26 mouse cellular contexts compared by ENCODE assay signal in the genomic region with DNA sequence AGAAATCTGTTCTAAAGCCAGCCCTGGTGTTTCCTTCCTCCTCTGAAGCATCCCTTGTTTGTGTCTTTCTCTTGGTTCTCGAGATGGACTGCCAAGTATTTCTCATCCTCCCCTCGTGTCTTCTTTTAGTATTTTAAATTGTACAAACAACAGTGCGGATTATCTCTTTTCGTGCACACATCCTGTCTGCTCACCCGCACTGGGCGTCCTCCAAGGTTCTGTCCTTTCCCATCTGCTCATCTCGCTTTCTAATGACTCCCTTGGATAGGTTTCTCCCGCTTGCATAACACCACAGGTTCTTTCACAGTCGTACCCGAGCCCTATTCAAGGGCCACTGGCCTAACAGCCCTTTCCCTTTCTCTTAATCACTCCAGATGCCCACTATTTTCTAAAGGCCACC.
DNase-seq lines count a peak whose midpoint lies in the region; TF ChIP-seq lines count a peak whose summit lies in the region.
"Had no signal": no experiment of that assay in that cellular context is flagged by ENCODE, and none has a peak within 500 bp of the region (broad histone marks: within the 10 kb centered on the region; RNA-seq: fewer than 3 reads in every experiment).

No protein-coding gene starts in this region.

- intact Hi-C loops in heart, adult 2 months (cut with DNase I): loop anchor here (5.0 to 10.0 kb wide), 2 partner anchors 63 to 434 kb away; no protein-coding TSS in a partner anchor

- DNase-seq in heart, adult 2 months: no peak
- DNase-seq in heart, embryonic 10.5 days (ENCODE audit: low spot score): no peak
- DNase-seq in brain, adult 2 months (ENCODE audit: low read depth, low spot score): peak; percentile 97
- peak; percentile 86 to 96 for DNase-seq in cerebellum, adult 2 months
- DNase-seq in cerebellum, postnatal 14 days: peak; percentile 74 to 86
- DNase-seq in hindbrain, embryonic 10.5 days (ENCODE audit: low spot score): no peak
- DNase-seq in ovary, adult 18-20 months (ENCODE audit: low spot score): no peak
- no peak for DNase-seq in lung, postnatal 36 days
- DNase-seq: gastrocnemius, postnatal 25 days; heart, postnatal 10 days; kidney, adult 18-20 months; kidney, postnatal 25 days; left cerebral cortex, postnatal 4 days; liver, postnatal 0 days; lung, postnatal 4 days; right cerebral cortex, adult 18-20 months; thymus, adult 18-20 months; thymus, postnatal 25 days had no signal

- TF ChIP-seq EP300 in heart, adult 2 months (IDR thresholded peaks at IDR 0.05; ENCODE audit: insufficient read depth, low read depth, low read length): 0 out of 2 replicates have a peak, but pooled peaks have one; percentile 15

- peaks cover 3% of the 10 kb centered on the region; the same call in 1 of the 2 replicates for H3K4me1 ChIP-seq in heart, adult 2 months (ENCODE audit: control insufficient read depth, insufficient read depth, low read length)
- H3K4me1 ChIP-seq in heart, embryonic 10.5 days: no peaks in the 10 kb centered on the region
- peaks cover 26% of the 10 kb centered on the region for H3K4me1 ChIP-seq in cerebellum, adult 2 months (ENCODE audit: control insufficient read depth, insufficient read depth, low read length)
- peaks cover 7% of the 10 kb centered on the region; the same call in 1 of the 2 replicates for H3K4me1 ChIP-seq in hindbrain, embryonic 10.5 days (replicated peaks)
- H3K4me1 ChIP-seq: forebrain, embryonic 12.5 days had no signal

- no peak overlapping the region for H3K9ac ChIP-seq in heart, adult 2 months (ENCODE audit: low read depth, low read length)
- H3K9ac ChIP-seq: embryonic facial prominence, embryonic 15.5 days; forebrain, embryonic 12.5 days; heart, embryonic 12.5 days; kidney, embryonic 15.5 days; liver, embryonic 12.5 days; liver, postnatal 0 days had no signal

- H3K27me3 ChIP-seq in heart, adult 2 months (ENCODE audit: control insufficient read depth, insufficient read depth, low read length): no peaks in the 10 kb centered on the region
- no peaks in the 10 kb centered on the region for H3K27me3 ChIP-seq in heart, embryonic 10.5 days (ENCODE audit: insufficient read depth, poor library complexity, severe bottlenecking)
- no peaks in the 10 kb centered on the region for H3K27me3 ChIP-seq in cerebellum, adult 2 months (ENCODE audit: control insufficient read depth, insufficient read depth, low read length)
- 0 out of 2 replicates have a peak, but pooled peaks cover 2% of the 10 kb centered on the region for H3K27me3 ChIP-seq in hindbrain, embryonic 10.5 days (ENCODE audit: insufficient read depth, poor library complexity, severe bottlenecking)
- H3K27me3 ChIP-seq: embryonic facial prominence, embryonic 15.5 days; forebrain, embryonic 12.5 days; heart, embryonic 12.5 days; kidney, embryonic 15.5 days; liver, embryonic 12.5 days had no signal

- H3K79me2 ChIP-seq in heart, adult 2 months (replicated peaks; ENCODE audit: control insufficient read depth, insufficient read depth, low read length): no peaks in the 10 kb centered on the region

- H3K9me3 ChIP-seq in heart, embryonic 10.5 days: no peaks in the 10 kb centered on the region
- H3K9me3 ChIP-seq in hindbrain, embryonic 10.5 days: no peaks in the 10 kb centered on the region
- H3K9me3 ChIP-seq: embryonic facial prominence, embryonic 10.5 days; embryonic facial prominence, embryonic 15.5 days; forebrain, embryonic 12.5 days; kidney, embryonic 15.5 days; liver, embryonic 12.5 days had no signal

- no peak overlapping the region for H3K4me3 ChIP-seq in heart, adult 2 months
- H3K4me3 ChIP-seq in heart, embryonic 10.5 days: no peak overlapping the region
- H3K4me3 ChIP-seq in cerebellum, adult 2 months (replicated peaks; ENCODE audit: insufficient read depth, low read depth, low read length): no peak overlapping the region
- no peak overlapping the region for H3K4me3 ChIP-seq in hindbrain, embryonic 10.5 days
- H3K4me3 ChIP-seq: embryonic facial prominence, embryonic 10.5 days; embryonic facial prominence, embryonic 15.5 days; forebrain, embryonic 12.5 days; heart, embryonic 12.5 days; kidney, embryonic 15.5 days; layer of hippocampus, adult 2 months; liver, embryonic 12.5 days had no signal

- 65% methylated on average over 10 of the region's 10 CpGs for WGBS in heart, adult 2 months
- WGBS in heart, embryonic 10.5 days: 76% methylated on average over 10 of the region's 10 CpGs
- WGBS in cerebellum, adult 2 months: 10% methylated on average over 10 of the region's 10 CpGs
- WGBS in hindbrain, embryonic 10.5 days: 92% methylated on average over 10 of the region's 10 CpGs

- no peaks in the 10 kb centered on the region for H3K36me3 ChIP-seq in heart, adult 2 months (ENCODE audit: control insufficient read depth, insufficient read depth, low read length)
- H3K36me3 ChIP-seq in heart, embryonic 10.5 days: no peaks in the 10 kb centered on the region
- H3K36me3 ChIP-seq in hindbrain, embryonic 10.5 days: no peaks in the 10 kb centered on the region
- H3K36me3 ChIP-seq: embryonic facial prominence, embryonic 10.5 days; embryonic facial prominence, embryonic 15.5 days; forebrain, embryonic 12.5 days; heart, embryonic 12.5 days; kidney, embryonic 15.5 days; liver, embryonic 12.5 days had no signal

- TF ChIP-seq CTCF in heart, adult 2 months (IDR thresholded peaks at IDR 0.05): no peak
- TF ChIP-seq CTCF in cerebellum, adult 2 months (IDR thresholded peaks at IDR 0.05; ENCODE audit: borderline replicate concordance, insufficient read depth, low read depth, low read length): no peak

- no peak overlapping the region for H3K27ac ChIP-seq in heart, adult 2 months
- H3K27ac ChIP-seq in heart, embryonic 10.5 days: no peak overlapping the region
- H3K27ac ChIP-seq in cerebellum, adult 2 months (ENCODE audit: insufficient read depth, low read length): peak overlapping the region; percentile 85
- H3K27ac ChIP-seq in hindbrain, embryonic 10.5 days: no peak overlapping the region
- H3K27ac ChIP-seq: embryonic facial prominence, embryonic 10.5 days; embryonic facial prominence, embryonic 15.5 days; forebrain, embryonic 12.5 days; kidney, embryonic 15.5 days; layer of hippocampus, adult 2 months; liver, embryonic 12.5 days; stomach, postnatal 0 days had no signal

- TF ChIP-seq POLR2A in heart, adult 2 months (IDR thresholded peaks at IDR 0.05; ENCODE audit: insufficient read depth, low read depth, low read length): no peak
- no peak for TF ChIP-seq POLR2A in cerebellum, adult 2 months (IDR thresholded peaks at IDR 0.05; ENCODE audit: borderline replicate concordance, insufficient read depth, low read length)

Comparison
In these comparisons a context has a peak if more than half of its experiments do, and no peak if none do; other contexts are left out.
1. DNase-seq: peak in brain, adult 2 months (single experiment), cerebellum, adult 2 months (2 of 2) and cerebellum, postnatal 14 days (2 of 2); none in heart, adult 2 months (0 of 2), heart, embryonic 10.5 days (single experiment), hindbrain, embryonic 10.5 days (single experiment), ovary, adult 18-20 months (single experiment) and lung, postnatal 36 days (single experiment).